In genomic region chr1:134860538-134860937, GRCm38 (mm10) we compare ENCODE assay signal across 17 mouse cellular contexts.
DNase-seq lines count a peak whose midpoint lies in the region; ATAC-seq lines count a peak whose summit lies in the region.
"Had no signal": no experiment of that assay in that cellular context is flagged by ENCODE, and none has a peak within 500 bp of the region (broad histone marks: within the 10 kb centered on the region; RNA-seq: fewer than 3 reads in every experiment).

No protein-coding gene starts in this region.

- no peaks in the 10 kb centered on the region for H3K9me3 ChIP-seq in heart, embryonic 12.5 days (replicated peaks)
- no peaks in the 10 kb centered on the region for H3K9me3 ChIP-seq in midbrain, embryonic 13.5 days
- H3K9me3 ChIP-seq in midbrain, embryonic 10.5 days (replicated peaks), result no peaks in the 10 kb centered on the region
- no peaks in the 10 kb centered on the region for H3K9me3 ChIP-seq in forebrain, embryonic 12.5 days
- H3K9me3 ChIP-seq: embryonic facial prominence, embryonic 13.5 days; limb, embryonic 15.5 days had no signal

- H3K4me3 ChIP-seq in heart, embryonic 12.5 days, result no peak overlapping the region
- H3K4me3 ChIP-seq in midbrain, embryonic 13.5 days (replicated peaks), result no peak overlapping the region
- no peak overlapping the region for H3K4me3 ChIP-seq in midbrain, embryonic 10.5 days
- no peak overlapping the region for H3K4me3 ChIP-seq in forebrain, embryonic 12.5 days (replicated peaks)
- H3K4me3 ChIP-seq: embryonic facial prominence, embryonic 13.5 days; limb, embryonic 15.5 days; myocyte had no signal

- H3K27ac ChIP-seq in heart, embryonic 12.5 days (ENCODE audit: poor library complexity, severe bottlenecking), result peak overlapping the region; percentile 40; the same call in 1 of the 2 replicates
- peak overlapping the region; percentile 14 for H3K27ac ChIP-seq in midbrain, embryonic 13.5 days
- no peak overlapping the region for H3K27ac ChIP-seq in midbrain, embryonic 10.5 days (replicated peaks)
- no peak overlapping the region for H3K27ac ChIP-seq in forebrain, embryonic 12.5 days
- H3K27ac ChIP-seq: embryonic facial prominence, embryonic 13.5 days; kidney, postnatal 0 days; limb, embryonic 15.5 days had no signal

- peaks cover 24% of the 10 kb centered on the region for H3K4me1 ChIP-seq in heart, embryonic 12.5 days (replicated peaks)
- peaks cover 29% of the 10 kb centered on the region for H3K4me1 ChIP-seq in midbrain, embryonic 13.5 days (replicated peaks)
- H3K4me1 ChIP-seq in midbrain, embryonic 10.5 days, result peaks cover 18% of the 10 kb centered on the region
- peaks cover 15% of the 10 kb centered on the region for H3K4me1 ChIP-seq in forebrain, embryonic 12.5 days
- H3K4me1 ChIP-seq: limb, embryonic 15.5 days had no signal

- WGBS in heart, embryonic 12.5 days, result 47% methylated on average over 2 of the region's 2 CpGs
- WGBS in midbrain, embryonic 13.5 days, result 2% methylated on average over 2 of the region's 2 CpGs
- 9% methylated on average over 2 of the region's 2 CpGs for WGBS in midbrain, embryonic 10.5 days
- WGBS in forebrain, embryonic 12.5 days, result 4% methylated on average over 2 of the region's 2 CpGs

- H3K4me2 ChIP-seq in heart, embryonic 12.5 days, result no peak overlapping the region
- H3K4me2 ChIP-seq in midbrain, embryonic 13.5 days (replicated peaks), result no peak overlapping the region
- H3K4me2 ChIP-seq in forebrain, embryonic 12.5 days, result no peak overlapping the region
- H3K4me2 ChIP-seq: embryonic facial prominence, embryonic 13.5 days; limb, embryonic 15.5 days had no signal

- H3K36me3 ChIP-seq in heart, embryonic 12.5 days, result peaks cover 12% of the 10 kb centered on the region
- H3K36me3 ChIP-seq in midbrain, embryonic 13.5 days, result 0 out of 2 replicates have a peak, but pooled peaks cover 8% of the 10 kb centered on the region
- H3K36me3 ChIP-seq in midbrain, embryonic 10.5 days, result peaks cover 5% of the 10 kb centered on the region; the same call in 1 of the 2 replicates
- H3K36me3 ChIP-seq in forebrain, embryonic 12.5 days (replicated peaks), result no peaks in the 10 kb centered on the region

- DNase-seq in heart, adult 9 months (ENCODE audit: low spot score in 2 of 2), result no peak
- no peak for DNase-seq in midbrain, embryonic 10.5 days (ENCODE audit: low spot score)
- DNase-seq in retina, postnatal 1 day, result peak; percentile 68
- DNase-seq in cerebellum, adult 11-12 months, result no peak
- DNase-seq: adrenal gland, adult 2 months; cerebellum, adult 9-10 months; lung, adult 18-20 months had no signal

- ATAC-seq in heart, embryonic 12.5 days (ENCODE audit: insufficient number of reproducible peaks, low FRiP score), result no peak
- ATAC-seq in midbrain, embryonic 13.5 days, result 0 out of 2 replicates have a peak, but pooled peaks have one; percentile 40
- ATAC-seq in forebrain, embryonic 12.5 days (ENCODE audit: low FRiP score), result 0 out of 2 replicates have a peak, but pooled peaks have one; percentile 33
- ATAC-seq: hindbrain, embryonic 16.5 days; Patski had no signal

- H3K27me3 ChIP-seq in heart, embryonic 12.5 days (replicated peaks), result no peaks in the 10 kb centered on the region
- peaks cover 27% of the 10 kb centered on the region for H3K27me3 ChIP-seq in midbrain, embryonic 13.5 days
- H3K27me3 ChIP-seq in midbrain, embryonic 10.5 days (ENCODE audit: low read depth, poor library complexity, severe bottlenecking), result peaks cover 80% of the 10 kb centered on the region
- peaks cover 58% of the 10 kb centered on the region for H3K27me3 ChIP-seq in forebrain, embryonic 12.5 days
- H3K27me3 ChIP-seq: CH12.LX; embryonic facial prominence, embryonic 13.5 days; limb, embryonic 15.5 days; Patski had no signal

- H3K9ac ChIP-seq in heart, embryonic 12.5 days, result no peak overlapping the region
- no peak overlapping the region for H3K9ac ChIP-seq in midbrain, embryonic 13.5 days (replicated peaks)
- H3K9ac ChIP-seq in forebrain, embryonic 12.5 days, result no peak overlapping the region
- H3K9ac ChIP-seq: embryonic facial prominence, embryonic 13.5 days; limb, embryonic 15.5 days had no signal

Comparison
In these comparisons a context has a peak if more than half of its experiments do, and no peak if none do; other contexts are left out.
1. H3K27ac ChIP-seq: peak in heart, embryonic 12.5 days (single experiment) and midbrain, embryonic 13.5 days (single experiment); none in midbrain, embryonic 10.5 days (single experiment) and forebrain, embryonic 12.5 days (single experiment).